Mouse (Mus musculus): Measurements from ENCODE around the gene Abhd14b.
A peak's percentile ranks its signal among the peaks of the same experiment; 100 is the strongest.

Gene Abhd14b

GRCm38 (mm10) chr9:106447348-106447747 is at the start of gene Abhd14b, which contains the start of gene Abhd14a:
Gene Abhd14b, plus strand, starts transcription at chr9:106447459.
Gene Abhd14a, minus strand, starts transcription at chr9:106447678.
- DNase-seq (ENCODE audit: extremely low spot score): peak; percentile 91

- no peak for DNase-seq (ENCODE audit: extremely low spot score)
Measured at GRCm38 (mm10) chr9:106397733-106398132, 49.5 kb upstream of the Abhd14b start.

- no peak for DNase-seq (ENCODE audit: extremely low spot score)
Measured at GRCm38 (mm10) chr9:106398667-106399311, 48.5 kb upstream of the Abhd14b start.

- no peak for DNase-seq (ENCODE audit: extremely low spot score)
Measured at GRCm38 (mm10) chr9:106399808-106400207, 47.5 kb upstream of the Abhd14b start.

GRCm38 (mm10) chr9:106402149-106402548 is 45.1 kb upstream of the Abhd14b start:
- DNase-seq (ENCODE audit: extremely low spot score): no peak

GRCm38 (mm10) chr9:106402607-106403375 is 44.5 kb upstream of the Abhd14b start:
- no peak for DNase-seq (ENCODE audit: extremely low spot score)

- DNase-seq (ENCODE audit: extremely low spot score): peak; percentile 66
Measured at GRCm38 (mm10) chr9:106405275-106405674, 42.0 kb upstream of the Abhd14b start.

- no peak for DNase-seq (ENCODE audit: extremely low spot score)
Measured at GRCm38 (mm10) chr9:106406443-106407078, 40.7 kb upstream of the Abhd14b start.

GRCm38 (mm10) chr9:106409096-106409495 is 38.2 kb upstream of the Abhd14b start:
- DNase-seq (ENCODE audit: extremely low spot score): no peak

GRCm38 (mm10) chr9:106410086-106410650 is 37.1 kb upstream of the Abhd14b start:
- DNase-seq (ENCODE audit: extremely low spot score): no peak

- no peak for DNase-seq (ENCODE audit: extremely low spot score)
Measured at GRCm38 (mm10) chr9:106411091-106411594, 36.1 kb upstream of the Abhd14b start.

- no peak for DNase-seq (ENCODE audit: extremely low spot score)
Measured at GRCm38 (mm10) chr9:106411729-106412128, 35.5 kb upstream of the Abhd14b start.

GRCm38 (mm10) chr9:106412210-106412609 is 35.0 kb upstream of the Abhd14b start:
- DNase-seq (ENCODE audit: extremely low spot score): no peak

GRCm38 (mm10) chr9:106413606-106414005 is 33.7 kb upstream of the Abhd14b start:
- no peak for DNase-seq (ENCODE audit: extremely low spot score)

- DNase-seq (ENCODE audit: extremely low spot score): no peak
Measured at GRCm38 (mm10) chr9:106416826-106417225, 30.4 kb upstream of the Abhd14b start.

- DNase-seq (ENCODE audit: extremely low spot score): peak; percentile 67
Measured at GRCm38 (mm10) chr9:106417841-106418625, 29.2 kb upstream of the Abhd14b start.

GRCm38 (mm10) chr9:106420608-106421007 is 26.7 kb upstream of the Abhd14b start:
- peak; percentile 82 for DNase-seq (ENCODE audit: extremely low spot score)

- DNase-seq (ENCODE audit: extremely low spot score): no peak
Measured at GRCm38 (mm10) chr9:106421033-106421864, 26.0 kb upstream of the Abhd14b start.

GRCm38 (mm10) chr9:106421865-106422160 is 25.4 kb upstream of the Abhd14b start:
- peak; percentile 90 for DNase-seq (ENCODE audit: extremely low spot score)

- no peak for DNase-seq (ENCODE audit: extremely low spot score)
Measured at GRCm38 (mm10) chr9:106428719-106429220, 18.5 kb upstream of the Abhd14b start.

Data from embryo, embryonic 9.5 days (tissue).